Mouse (Mus musculus) retina, postnatal 1 day (tissue): Measurements from ENCODE around the gene Vmn1r79.
"Not testable (repeated sequence)": the region's sequence is repeated elsewhere in the genome, so short reads cannot be mapped to it uniquely, and the experiment has no call there.

Experiments
- DNase-seq: peaks from one replicate; pipeline ENCODE4 v3.0.0-alpha.2; 2012

Vmn1r79 gene

DNA sequence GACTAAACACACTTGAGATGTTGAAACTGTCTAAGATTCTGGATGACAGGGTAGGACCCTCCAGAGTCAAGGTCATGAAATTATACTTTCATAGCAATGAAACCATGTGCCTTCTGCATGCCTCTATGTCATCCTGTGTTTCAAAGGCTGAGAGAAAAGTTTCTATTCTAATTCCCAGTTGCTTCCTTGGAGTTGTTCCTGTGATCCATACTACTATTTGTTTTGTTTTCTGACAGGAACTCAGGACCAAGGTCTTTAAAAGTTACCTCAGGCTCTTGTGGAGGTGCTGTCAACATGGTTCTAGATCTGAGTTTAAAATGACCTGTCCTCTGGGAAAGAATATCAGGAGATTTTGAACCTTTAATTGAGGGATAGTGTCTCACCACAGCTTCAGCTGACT is at the start of gene Vmn1r79:
Vmn1r79 (plus strand) TSS at position 301 of the 400 bp plus-strand sequence.
- not testable (repeated sequence) for DNase-seq

DNA sequence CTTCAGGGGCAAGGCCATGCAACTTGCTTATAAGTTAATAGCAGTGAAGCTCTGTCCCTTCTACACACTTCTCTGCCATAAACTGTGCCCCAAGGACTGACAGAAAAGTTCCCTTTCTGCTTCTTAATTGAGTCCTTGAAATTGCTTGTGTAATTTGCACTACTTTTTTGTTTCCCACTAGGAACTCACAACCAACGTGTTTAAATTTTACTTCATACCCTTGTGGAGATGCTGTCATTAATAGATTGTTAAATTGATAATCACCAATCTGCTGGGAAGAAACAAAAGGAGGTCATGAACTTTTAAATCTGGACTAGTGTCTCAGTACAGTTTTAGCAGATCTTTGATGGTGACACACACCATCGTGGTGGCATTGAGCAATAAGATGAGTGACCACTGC is 21.1 kb upstream of the Vmn1r79 start, which contains the start of gene Vmn1r78:
Vmn1r78 (plus strand) TSS at position 301 of the 400 bp plus-strand sequence.
- no peak for DNase-seq

DNA sequence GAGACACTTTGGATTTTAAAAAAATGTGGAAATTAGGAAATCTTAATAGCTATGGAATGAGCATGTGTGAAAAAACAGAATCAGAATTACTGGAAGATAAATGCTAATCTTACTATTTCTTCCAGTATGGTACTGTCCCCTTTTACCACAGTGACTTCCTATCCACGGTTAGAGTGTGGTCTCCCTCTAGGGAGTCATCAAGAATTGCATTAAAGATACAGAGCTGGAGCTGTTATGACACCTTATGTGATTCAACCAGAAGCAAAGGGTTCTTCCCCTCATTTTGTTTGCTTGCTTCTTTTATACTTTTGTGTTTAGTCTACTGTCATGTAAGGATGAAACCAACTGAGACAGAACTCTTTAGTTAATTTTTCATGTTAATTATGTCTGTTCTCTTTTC is 14.6 kb upstream of the Vmn1r79 start:
- DNase-seq = not testable (repeated sequence)

DNA sequence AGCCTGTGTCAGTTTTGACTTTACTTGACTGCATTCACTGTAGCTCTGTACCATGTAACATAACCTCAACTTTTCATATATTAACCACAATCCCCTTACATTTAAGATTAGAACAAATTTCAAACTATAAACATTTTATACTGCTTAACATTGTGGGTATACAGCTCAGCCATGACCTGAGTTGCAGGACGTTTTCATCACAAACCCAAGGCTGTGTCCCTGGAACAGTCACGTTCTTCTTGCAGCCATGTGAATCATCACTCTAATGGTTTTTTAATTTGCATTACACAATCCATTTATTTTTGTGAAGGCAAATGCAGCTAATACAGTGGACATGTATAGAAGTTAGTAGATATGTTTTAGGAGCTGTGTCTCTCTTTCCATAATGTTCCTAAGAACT is 1.8 kb downstream of the Vmn1r79 start:
- not testable (repeated sequence) for DNase-seq

DNA sequence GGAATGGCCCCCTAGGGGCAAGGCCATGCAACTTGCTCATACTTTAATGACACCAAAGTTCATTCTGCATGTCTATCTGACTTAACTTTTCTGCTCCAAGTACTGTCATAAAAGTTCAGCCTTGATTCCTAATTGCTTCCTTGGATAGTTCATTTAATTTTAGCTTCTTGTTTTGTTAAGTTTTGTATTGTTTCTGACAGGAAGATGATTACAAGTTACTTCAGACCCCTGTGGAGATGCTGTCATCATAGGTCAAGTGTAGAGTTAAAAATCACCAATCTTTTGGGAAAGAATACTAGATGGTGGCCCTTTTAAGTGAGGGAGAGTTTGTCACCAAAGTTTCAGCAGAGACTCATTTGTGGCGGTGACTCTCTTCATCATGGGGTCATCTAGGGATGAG is 17.9 kb downstream of the Vmn1r79 start, which contains the start of gene Vmn1r80:
Vmn1r80 (plus strand) TSS at position 301 of the 400 bp plus-strand sequence.
- no peak for DNase-seq

DNA sequence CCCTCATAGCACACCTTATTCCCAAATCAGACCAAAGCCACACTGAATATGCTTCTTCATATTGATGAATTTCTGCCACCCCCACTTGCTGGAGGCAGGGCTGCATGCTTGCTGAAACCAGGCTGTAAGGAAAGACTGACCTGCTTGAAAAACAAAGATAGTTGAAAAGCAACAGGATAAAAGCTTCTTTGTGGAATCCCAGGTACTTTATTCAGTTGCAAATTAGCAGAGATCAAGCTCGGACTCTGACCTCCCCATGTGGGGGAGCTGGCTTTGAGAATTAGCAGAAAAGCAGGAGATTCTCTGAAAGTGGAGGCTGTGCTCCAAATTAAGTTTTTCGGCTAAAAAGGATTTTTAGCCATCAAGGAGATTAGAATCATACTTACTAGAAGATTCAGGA is 33.1 kb downstream of the Vmn1r79 start:
- DNase-seq = no peak
